Mouse (Mus musculus) megakaryocyte-erythroid progenitor cell, adult 5-6 weeks (primary cell): ENCODE measurements around the gene Sh2b1. TPM values are rescaled to one million over a fixed set of nuclear protein-coding genes. Genes with fewer than 3 reads are reported as not detected.

Experiments
- ATAC-seq: replicated peaks from 2 replicates; pipeline ENCODE4 v1.8.0; 2016; ENCODE audit warnings: mild to moderate bottlenecking, inconsistent platforms; ENCODE audit not compliant: severe bottlenecking, poor library complexity, low FRiP score, low TSS enrichment
- total RNA-seq, 2 experiments: library from RNA; stranded (forward) in 1 of 2; stranded (reverse) in 1 of 2; fragments of 200-1000, 215-1000 nt in 1 of 2; fragments of >200 nt in 1 of 2; fragmentation: Nextera tagmentation in 1 of 2; gene quantifications; 2 replicates each; pipeline ENCODE4 v1.2.3; 2014 to 2017

Sh2b1 gene
- total RNA-seq, 2 experiments from 2014 or later, result 11.9 to 49.2 TPM

GRCm38 (mm10) chr7:126460623-126461399, 14.4 kb downstream of the Sh2b1 start:
- ATAC-seq, result no peak

GRCm38 (mm10) chr7:126458844-126459618, 16.2 kb downstream of the Sh2b1 start:
- no peak for ATAC-seq

DNA sequence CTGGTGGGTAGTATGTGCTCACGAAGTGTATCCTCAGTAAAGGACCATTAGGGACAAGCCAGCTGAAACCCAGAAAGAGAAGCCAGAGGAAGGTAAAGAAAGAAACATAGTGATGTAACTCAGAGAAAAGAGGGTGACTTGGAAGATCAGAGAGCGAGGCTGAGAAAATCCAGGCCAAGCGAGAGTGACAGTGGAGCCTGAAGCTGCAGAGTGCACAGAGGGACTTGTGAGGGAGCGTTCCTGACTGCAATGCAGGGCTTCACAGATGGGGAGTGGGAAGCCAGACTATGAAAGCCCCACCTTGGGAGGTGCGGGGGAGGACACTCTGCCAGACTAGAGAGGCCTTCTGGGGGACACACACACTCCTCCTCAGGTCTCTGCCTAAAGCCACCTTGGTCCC, 17.0 kb downstream of the Sh2b1 start:
- ATAC-seq, result no peak

DNA sequence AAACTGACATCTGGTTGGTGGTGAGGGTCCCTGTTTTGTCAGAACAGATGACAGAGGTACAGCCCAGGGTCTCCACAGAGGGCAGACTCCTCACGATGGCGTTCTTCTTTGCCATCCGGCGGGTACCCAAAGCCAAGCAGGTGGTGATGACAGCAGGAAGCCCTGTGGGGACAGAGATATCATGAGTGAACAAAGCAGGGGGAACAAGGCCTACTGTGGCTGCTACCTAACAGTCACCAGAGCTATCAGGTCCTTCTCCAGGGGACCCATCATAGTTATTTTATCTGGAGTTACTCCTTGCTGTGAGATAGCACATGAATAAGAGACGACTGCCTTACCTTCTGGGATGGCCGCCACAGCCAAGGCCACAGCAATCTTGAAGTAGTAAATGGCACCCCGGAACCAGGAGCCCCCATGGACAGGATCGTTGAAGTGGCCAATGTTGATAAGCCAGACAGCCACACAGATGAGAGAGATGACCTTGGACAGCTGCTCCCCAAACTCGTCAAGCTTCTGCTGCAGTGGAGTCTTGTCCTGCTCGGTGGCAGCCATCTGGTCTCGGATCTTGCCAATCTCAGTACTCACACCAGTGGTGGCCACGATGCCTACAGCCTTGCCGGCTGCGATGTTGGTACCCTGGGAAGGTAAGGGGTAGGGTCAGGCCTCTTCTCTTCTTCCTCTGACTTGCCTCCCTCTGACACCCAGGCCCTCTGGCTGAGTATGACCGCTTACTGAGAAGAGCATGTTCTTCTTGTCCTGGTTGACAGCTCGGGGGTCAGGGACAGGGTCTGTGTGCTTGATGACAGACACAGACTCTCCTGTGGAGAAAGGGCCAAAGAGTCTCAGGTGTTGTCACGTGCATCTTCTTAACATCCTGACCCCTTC, 18.6 kb downstream of the Sh2b1 start:
- peak; percentile 72 for ATAC-seq

GRCm38 (mm10) chr7:126455242-126455641, 20.0 kb downstream of the Sh2b1 start:
- no peak for ATAC-seq

DNA sequence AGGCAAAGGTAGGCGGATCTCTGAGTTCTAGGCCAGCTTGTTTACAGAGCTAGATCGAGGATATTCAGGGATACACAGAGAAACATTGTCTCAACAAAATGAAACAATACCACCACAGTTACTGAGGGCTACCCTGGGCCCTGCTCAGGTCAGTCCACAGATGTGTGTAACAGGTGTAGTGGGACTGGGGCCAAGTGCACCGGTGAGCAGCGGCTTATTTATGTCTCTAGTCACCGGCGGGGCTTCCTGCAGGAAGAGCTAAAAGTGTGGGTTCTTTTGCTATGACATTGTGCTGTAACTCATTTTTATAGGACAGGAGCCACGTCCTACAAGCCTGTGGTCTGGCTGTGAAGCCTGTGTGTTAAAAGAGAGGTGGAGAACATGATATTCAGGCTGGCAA, 21.4 kb downstream of the Sh2b1 start:
- ATAC-seq, result no peak

- no peak for ATAC-seq
Measured at GRCm38 (mm10) chr7:126452244-126452643, 23.0 kb downstream of the Sh2b1 start.

GRCm38 (mm10) chr7:126450641-126451040, 24.6 kb downstream of the Sh2b1 start:
- ATAC-seq, result no peak

GRCm38 (mm10) chr7:126449991-126450390, 25.2 kb downstream of the Sh2b1 start:
- no peak for ATAC-seq

DNA sequence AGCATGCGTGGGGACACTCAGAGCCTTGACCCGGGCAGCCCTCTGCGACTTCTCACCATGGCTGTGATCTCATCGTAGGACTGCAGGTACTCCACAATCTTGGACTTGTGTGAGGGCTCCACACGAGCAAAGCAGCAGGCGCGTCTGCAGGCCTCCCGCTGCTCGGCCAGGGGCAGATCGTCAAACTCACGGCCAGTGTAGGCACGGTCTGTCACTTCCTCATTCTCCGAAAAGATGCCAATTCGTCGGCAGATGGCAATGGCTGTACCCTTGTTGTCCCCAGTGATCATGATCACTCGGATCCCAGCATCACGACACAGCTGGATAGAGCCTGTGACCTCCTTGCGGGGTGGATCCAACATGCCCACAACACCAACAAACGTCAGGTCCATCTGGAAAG, 26.7 kb downstream of the Sh2b1 start:
- ATAC-seq, result no peak

- ATAC-seq, result no peak
Measured at GRCm38 (mm10) chr7:126446217-126446616, 29.0 kb downstream of the Sh2b1 start.

DNA sequence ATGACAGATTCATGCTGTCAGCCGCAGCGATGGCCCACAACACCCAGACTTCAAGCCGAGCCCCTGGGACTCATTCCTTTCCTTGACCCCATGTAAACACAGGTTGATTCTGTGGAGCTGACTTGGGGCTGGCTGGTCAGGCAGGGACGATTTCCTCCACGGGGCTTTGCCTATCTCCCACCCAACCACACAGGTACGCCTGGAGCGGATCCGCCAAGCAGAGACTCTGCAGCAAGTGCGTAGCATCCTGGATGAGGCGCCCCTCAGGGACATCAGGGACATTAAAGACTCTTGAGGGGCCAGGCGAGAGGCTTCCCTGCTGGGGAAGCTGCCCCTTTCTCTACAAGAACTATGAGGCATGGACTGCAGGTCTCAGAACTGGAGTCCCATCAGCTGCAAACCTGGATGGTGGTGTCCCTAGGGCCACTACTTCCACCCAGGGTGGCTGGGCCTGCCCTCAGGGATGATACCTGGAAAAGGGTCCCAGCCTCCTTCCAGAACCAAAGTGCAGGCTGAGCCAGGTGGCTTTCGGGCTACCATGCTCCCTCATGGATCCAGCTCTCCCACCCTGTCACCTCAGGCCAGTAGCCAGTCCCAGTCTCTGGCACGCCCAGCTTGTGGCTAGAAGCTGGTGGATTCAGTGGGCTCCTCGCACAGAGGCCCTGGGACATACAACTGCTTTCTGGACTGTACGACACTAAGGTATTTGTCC, 30.0 kb downstream of the Sh2b1 start:
- ATAC-seq, result no peak

DNA sequence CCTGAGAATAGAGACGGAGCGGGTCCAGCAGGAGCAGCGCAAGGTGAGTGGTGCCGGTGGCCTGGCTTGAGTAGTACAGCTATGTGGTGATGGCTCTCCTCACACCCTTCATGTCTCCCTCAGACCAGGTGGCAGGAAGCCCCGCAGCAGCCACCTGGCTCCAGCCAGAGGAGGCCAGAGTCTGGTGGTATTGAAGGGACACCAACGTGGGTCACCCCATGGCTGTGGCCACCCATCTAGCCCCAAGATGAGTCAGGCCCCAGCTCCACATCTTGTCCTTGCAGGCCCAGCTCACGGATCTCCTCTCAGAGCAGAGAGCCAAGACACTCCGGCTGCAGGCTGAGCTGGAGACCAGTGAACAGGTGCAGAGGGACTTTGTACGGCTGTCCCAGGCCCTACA, 30.7 kb downstream of the Sh2b1 start:
- no peak for ATAC-seq

DNA sequence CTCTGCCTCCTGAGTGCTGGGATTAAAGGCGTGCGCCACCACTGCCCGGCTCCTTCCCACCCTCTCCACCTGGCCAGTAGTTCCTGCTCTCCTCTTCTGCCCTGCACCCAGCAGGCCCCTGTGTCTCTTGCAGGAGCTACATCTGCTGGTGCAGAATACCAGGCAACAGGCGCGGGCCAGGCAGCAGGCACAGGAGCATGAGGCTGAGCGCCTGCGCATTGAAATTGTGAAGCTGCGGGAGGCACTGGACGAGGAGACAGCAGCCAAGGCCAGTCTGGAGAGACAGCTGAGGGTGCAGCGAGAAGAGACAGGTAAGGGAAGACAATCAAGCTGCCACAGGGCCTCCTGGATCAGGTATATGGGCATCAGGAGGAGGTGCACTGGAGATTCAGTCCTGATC, 31.2 kb downstream of the Sh2b1 start:
- ATAC-seq, result no peak

DNA sequence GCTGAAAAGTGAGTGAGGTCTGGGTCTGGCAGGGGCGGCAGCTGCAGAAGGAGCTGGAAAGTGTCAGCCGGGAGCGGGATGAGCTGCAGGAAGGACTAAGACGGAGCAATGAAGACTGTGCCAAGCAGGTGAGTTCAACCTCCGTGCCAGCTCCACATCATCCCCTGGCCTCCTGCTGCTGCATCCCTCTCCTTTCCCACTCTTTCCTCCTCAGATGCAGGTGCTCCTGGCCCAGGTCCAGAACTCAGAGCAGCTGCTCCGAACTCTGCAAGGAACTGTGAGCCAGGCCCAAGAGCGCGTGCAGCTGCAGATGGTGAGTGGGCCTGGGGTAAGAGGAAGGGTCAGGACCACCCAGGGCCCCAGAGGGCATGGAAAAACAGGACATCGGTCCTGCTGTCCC, 35.1 kb downstream of the Sh2b1 start:
- ATAC-seq, result no peak

DNA sequence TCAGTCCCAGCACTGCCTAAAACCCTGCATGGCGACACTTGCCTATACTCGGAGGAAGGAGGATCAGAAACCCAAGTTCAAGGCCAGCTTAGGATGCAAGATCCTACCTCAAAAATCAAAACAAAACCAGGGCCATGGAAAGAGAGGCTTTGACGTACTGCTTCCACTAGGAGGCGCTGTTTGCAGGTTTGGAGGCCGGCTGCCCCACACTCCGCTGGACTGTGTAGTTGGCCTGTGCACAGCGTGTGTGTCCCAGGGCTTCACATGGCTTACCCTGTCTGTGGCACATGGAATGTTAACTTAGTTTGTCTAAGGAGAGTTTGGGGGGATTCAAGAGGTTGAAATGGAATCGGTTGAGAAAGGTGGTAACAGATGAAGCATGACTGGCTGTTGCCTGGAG, 38.4 kb downstream of the Sh2b1 start:
- ATAC-seq, result peak; percentile 83

DNA sequence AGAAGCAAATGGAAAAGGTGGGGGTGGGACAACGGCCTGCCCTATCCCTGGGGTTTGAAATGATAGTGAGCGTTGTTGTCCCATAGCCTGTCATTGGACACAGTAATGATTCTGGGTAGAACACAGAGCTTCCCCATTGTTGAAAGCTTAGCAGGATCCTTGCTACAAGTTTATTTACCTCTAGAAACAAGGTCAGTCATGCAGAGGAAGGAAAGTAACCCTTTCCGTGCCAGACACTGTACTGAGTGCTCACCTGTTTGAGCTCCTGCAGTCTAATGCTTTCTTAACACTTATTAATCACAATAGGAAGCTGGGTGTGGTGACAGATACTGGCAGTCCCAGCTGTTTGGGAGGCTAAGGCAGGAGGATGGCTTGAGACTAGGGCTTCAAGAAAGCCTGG, 39.4 kb downstream of the Sh2b1 start:
- no peak for ATAC-seq

- ATAC-seq, result no peak
Measured at GRCm38 (mm10) chr7:126434726-126435125, 40.5 kb downstream of the Sh2b1 start.

GRCm38 (mm10) chr7:126430167-126430566, 45.1 kb downstream of the Sh2b1 start:
- ATAC-seq, result no peak
